Mouse (Mus musculus): ENCODE measurements around the gene Arrb1. TPM values are rescaled to one million over a fixed set of nuclear protein-coding genes. Genes with fewer than 3 reads are reported as not detected.
A peak's percentile ranks its signal among the peaks of the same experiment; 100 is the strongest.

Gene Arrb1
- polyA plus RNA-seq, 1 experiment from 2014 or later = 15.6 TPM

DNA sequence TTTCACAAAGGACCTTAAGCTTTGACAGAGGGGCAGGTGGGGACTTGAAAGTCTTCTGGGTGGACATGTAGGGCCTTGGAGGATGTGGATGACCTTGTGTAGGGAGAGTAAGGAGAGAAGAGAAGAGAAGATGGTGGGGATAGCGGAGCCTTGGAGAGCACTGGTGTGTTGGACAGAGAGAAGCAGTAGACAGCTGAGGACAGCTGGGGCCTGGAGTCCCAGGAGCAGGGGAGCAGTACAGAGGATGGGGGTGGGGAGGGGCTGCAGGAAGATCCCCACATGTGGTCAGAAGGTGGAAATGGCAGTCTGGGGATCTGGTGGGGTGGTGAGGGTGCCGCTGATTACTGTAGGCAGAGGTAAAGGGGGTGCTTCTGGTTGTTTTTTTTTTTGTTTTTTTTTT is 4.8 kb downstream of the Arrb1 start:
- no peak for ATAC-seq (ENCODE audit: low FRiP score)
- Histone ChIP-seq H3K4me2 (peak overlapping the region; percentile 75), H3K9me3 (no peaks in the 10 kb centered on the region), H3K9ac (peak overlapping the region; percentile 60), H3K27me3 (no peaks in the 10 kb centered on the region), H3K36me3 (peaks cover 9% of the 10 kb centered on the region; the same call in 1 of the 2 replicates), H3K27ac (no peak overlapping the region), H3K4me1 (replicated peaks) (peaks cover 66% of the 10 kb centered on the region), H3K4me3 (peak overlapping the region; percentile 18)
- 63% methylated on average over 2 of the region's 2 CpGs for WGBS

DNA sequence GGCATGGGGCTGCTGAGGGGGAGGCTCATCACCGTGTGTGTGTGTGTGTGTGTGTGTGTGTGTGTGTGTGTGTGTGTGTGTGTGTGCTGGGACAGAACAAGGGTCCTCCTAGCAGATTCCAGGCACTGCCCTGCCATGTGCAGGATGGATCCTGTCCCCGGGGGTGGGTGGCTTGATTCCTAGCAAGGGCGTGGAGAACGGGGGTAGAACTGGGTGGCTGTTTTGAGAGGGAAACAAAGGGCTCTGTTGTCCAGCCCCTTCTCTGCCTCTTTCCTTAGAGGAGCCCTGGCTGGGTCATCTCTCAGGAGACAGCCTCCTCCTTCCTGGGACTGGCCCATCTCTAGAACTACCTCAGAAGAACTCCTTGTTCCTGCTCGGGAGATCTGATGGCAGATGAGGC is 5.9 kb downstream of the Arrb1 start:
- Histone ChIP-seq H3K9ac (no peak overlapping the region), H3K9me3 (no peaks in the 10 kb centered on the region), H3K27me3 (no peaks in the 10 kb centered on the region), H3K4me3 (no peak overlapping the region), H3K27ac (no peak overlapping the region; the same call in 1 of the 2 replicates), H3K36me3 (peaks cover 18% of the 10 kb centered on the region), H3K4me1 (replicated peaks) (peaks cover 74% of the 10 kb centered on the region), H3K4me2 (peak overlapping the region; percentile 75; the same call in 1 of the 2 replicates)
- WGBS = 20% methylated on average over 5 of the region's 5 CpGs
- ATAC-seq (ENCODE audit: low FRiP score) = no peak

DNA sequence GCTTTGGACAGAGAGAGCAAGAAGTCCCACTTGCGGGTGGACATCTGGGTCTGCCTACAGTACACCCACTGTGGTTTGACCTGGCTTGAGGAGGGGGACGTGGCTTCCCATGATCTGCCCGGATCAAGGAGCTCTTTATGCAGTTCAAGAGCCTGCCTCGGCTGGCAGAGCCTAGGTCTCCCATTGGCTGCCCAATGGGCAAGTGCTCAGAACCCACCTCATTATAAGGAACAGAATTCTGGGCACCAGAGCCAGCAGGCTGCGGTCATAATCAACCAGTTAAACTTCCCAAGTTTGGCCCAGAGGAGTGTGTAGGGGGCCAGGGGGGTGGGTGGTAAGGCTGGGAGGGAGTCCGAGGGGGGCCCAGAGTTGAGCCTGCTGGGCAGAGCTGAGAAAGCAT is 9.0 kb downstream of the Arrb1 start:
- ATAC-seq (ENCODE audit: low FRiP score) = no peak

DNA sequence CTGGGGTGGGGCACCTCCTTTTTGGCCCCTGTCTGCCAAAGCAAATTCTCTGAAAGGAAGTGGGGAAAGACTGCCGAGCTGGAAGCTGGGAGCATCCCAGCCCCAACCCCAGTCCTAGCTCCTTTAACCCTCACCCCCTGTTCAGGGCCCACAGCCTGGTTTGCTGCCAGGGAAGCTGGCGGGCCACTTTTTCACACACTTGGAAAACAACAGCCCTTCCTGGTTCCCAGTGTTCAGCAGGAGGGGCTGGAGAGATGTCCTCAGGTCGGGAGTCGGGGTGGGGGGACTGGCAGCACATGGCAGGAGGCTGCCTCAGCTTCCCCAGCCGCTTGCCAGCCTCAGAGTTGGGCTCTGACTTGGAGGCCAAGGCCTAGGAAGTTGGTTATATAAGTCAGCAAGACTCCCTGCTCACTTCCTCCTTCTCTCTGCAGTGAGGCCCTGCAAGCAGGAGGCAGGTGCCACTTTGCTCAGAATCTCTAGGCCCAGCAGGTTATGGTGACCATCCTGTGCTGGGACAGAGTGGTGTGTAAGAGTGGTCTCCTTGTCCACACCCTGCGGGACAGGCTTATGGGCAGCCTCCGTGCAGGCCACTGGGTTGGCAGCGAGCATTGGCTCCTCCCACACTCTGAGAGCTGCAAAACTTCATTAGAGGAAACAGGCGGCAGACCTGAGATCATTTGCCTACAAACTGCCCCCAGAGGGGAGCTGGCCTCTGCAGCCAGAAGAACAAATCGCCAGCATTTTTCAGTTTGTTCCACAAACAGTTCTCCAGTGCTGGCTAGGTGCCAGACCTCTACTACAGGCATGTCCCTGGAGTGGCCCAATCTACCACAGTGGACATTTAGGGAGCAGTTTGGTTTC is 10.8 kb downstream of the Arrb1 start:
- Histone ChIP-seq H3K9ac (peak overlapping the region; percentile 19; the same call in 1 of the 2 replicates), H3K27me3 (no peaks in the 10 kb centered on the region), H3K4me3 (no peak overlapping the region), H3K27ac (peak overlapping the region; percentile 80), H3K36me3 (peaks cover 38% of the 10 kb centered on the region), H3K4me2 (no peak overlapping the region), H3K9me3 (no peaks in the 10 kb centered on the region), H3K4me1 (replicated peaks) (peaks cover 42% of the 10 kb centered on the region)
- 46% methylated on average over 10 of the region's 10 CpGs for WGBS
- peak; percentile 55 for ATAC-seq (ENCODE audit: low FRiP score)

More for the DNA sequence above, 9.0 kb downstream of the Arrb1 start:
- H3K27me3 ChIP-seq = no peaks in the 10 kb centered on the region
- WGBS = 71% methylated on average over 6 of the region's 6 CpGs
- peaks cover 57% of the 10 kb centered on the region for H3K4me1 ChIP-seq (replicated peaks)
- H3K9me3 ChIP-seq = no peaks in the 10 kb centered on the region
- H3K36me3 ChIP-seq = peaks cover 23% of the 10 kb centered on the region
- no peak overlapping the region for H3K9ac ChIP-seq
- no peak overlapping the region for H3K4me3 ChIP-seq
- no peak overlapping the region for H3K4me2 ChIP-seq
- H3K27ac ChIP-seq = no peak overlapping the region

DNA sequence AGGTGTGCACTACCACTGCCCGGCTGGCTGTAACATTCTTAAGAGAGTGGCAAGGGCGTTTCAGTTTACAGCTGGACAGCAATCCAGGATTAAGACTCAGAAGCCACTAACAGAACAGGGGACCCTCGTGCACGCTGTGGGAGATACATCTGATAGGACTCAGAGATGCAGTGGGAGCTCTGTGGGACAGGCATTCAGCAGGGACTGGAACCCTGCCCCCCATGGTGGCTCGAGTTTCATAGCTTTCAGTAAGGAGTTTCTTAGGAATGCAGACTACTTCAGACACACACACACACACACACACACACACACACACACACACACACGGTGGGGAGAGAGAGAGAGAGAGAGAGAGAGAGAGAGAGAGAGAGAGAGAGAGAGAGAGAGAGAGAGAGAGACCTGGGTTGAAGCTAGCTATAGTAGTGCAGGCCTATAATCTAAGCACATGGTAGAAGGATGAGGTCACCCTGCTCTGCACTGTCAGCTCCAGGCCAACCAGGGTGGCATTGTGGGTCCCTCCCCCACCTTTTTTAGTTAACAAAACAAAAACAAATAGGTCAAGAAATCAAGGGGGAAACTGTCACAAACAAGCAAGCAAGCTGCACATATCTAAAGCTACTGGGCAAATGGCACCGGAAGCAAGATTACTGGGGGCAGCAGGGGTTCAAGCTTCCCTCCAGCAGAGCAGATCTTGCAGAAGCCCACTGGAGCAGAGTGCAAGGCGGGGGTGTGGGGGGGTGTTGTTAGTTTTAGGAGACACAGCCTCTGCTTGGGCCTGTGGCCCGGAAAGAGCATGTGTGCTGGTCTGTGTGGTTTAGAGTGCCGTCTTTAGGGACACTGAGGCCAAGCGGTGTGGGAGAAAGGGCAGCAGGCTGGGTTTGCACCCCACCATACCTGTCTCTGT is 12.6 kb downstream of the Arrb1 start:
- WGBS = 55% methylated on average over 10 of the region's 11 CpGs
- H3K9me3 ChIP-seq = no peaks in the 10 kb centered on the region
- no peak overlapping the region for H3K4me2 ChIP-seq
- peaks cover 40% of the 10 kb centered on the region for H3K36me3 ChIP-seq
- H3K4me3 ChIP-seq = no peak overlapping the region
- no peak for ATAC-seq (ENCODE audit: low FRiP score)
- H3K27ac ChIP-seq = no peak overlapping the region
- no peaks in the 10 kb centered on the region for H3K27me3 ChIP-seq
- H3K4me1 ChIP-seq (replicated peaks) = peaks cover 50% of the 10 kb centered on the region
- H3K9ac ChIP-seq = no peak overlapping the region

DNA sequence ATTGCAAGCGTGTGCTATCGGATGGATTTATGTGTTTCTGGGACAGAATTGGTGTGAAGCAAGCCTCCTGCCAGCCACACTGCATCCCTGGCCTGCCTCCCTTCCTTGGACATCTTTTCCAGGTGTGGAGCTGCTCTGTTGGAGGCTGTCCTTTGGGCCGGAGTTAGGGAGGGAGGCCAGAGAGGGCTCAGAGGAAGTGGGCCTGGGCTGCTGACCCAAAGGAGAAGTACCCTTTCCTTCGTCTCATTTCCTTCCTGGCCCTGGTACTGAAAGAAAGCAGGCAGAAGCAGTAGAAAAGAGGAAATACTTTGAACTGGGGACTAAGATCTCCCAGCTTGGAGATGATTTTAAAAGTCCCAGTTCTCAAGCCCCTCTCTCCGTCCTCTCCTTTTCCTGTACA is 14.4 kb downstream of the Arrb1 start:
- no peak for ATAC-seq (ENCODE audit: low FRiP score)
- WGBS = 94% methylated on average over 5 of the region's 5 CpGs
- H3K4me1 ChIP-seq (replicated peaks) = peaks cover 58% of the 10 kb centered on the region
- H3K36me3 ChIP-seq = peaks cover 37% of the 10 kb centered on the region
- no peak overlapping the region for H3K4me3 ChIP-seq
- H3K9me3 ChIP-seq = no peaks in the 10 kb centered on the region
- no peaks in the 10 kb centered on the region for H3K27me3 ChIP-seq
- no peak overlapping the region for H3K9ac ChIP-seq
- H3K4me2 ChIP-seq = no peak overlapping the region
- no peak overlapping the region for H3K27ac ChIP-seq

DNA sequence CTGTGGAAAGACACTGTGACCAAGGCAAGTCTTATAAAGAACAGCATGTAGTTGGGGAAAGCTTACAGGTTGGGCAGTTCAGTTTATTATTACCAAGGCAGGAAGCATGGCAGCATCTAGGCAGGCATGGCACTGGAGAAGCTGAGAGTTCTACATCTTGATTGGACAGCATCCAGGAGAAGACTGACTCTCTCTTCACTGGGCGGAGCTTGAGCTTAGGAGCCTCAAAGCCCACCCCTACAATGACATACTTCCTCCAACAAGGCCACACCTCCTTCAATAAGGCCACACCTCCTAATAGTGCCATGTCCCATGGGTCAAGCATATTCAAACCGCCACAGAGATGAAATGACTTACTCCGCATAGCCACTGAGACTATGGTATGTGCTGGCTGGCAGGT is 16.4 kb downstream of the Arrb1 start:
- ATAC-seq (ENCODE audit: low FRiP score) = no peak
- peaks cover 47% of the 10 kb centered on the region for H3K4me1 ChIP-seq (replicated peaks)

DNA sequence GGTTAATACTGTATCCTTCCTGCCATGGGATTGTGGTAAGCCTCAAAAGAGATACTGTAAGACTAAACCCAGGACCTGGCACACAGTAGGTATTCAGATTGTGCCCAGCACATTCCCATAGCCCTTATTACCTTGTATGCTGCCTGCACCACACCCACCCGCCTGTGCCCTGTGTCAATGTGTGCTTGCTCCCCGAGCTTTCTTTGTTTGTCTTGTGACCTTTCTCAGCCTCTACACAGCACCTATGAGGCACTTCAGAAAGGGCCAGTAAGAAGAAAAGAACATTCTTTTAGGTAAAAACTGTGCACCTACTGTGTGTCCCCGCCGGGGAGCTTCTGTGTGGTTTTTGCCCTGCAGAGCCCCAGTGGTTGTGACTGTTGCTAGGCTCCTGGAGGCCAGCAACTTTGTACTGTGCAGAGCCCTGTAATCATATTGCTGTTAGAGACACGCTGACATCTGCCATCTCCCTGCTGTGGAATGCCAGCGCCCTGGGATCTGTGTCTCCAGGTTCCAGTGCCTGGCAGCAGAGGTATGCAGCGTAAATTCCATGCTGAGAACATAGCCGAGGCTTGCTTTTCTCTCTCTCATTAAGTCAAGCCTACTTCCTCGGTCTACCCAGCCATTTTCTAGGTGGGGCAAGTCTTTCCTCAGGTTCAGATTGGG is 18.1 kb downstream of the Arrb1 start:
- WGBS = 47% methylated on average over 9 of the region's 9 CpGs
- H3K9me3 ChIP-seq = no peaks in the 10 kb centered on the region
- H3K9ac ChIP-seq = no peak overlapping the region
- H3K4me3 ChIP-seq = no peak overlapping the region
- no peak overlapping the region for H3K4me2 ChIP-seq
- ATAC-seq (ENCODE audit: low FRiP score) = no peak
- peak overlapping the region; percentile 48 for H3K27ac ChIP-seq
- H3K36me3 ChIP-seq = peaks cover 27% of the 10 kb centered on the region
- no peaks in the 10 kb centered on the region for H3K27me3 ChIP-seq
- H3K4me1 ChIP-seq (replicated peaks) = peaks cover 44% of the 10 kb centered on the region

More for the DNA sequence above, 16.4 kb downstream of the Arrb1 start:
- H3K4me2 ChIP-seq = no peak overlapping the region
- no peak overlapping the region for H3K9ac ChIP-seq
- no peaks in the 10 kb centered on the region for H3K9me3 ChIP-seq
- WGBS = 96% methylated on average over 3 of the region's 3 CpGs
- H3K36me3 ChIP-seq = peaks cover 27% of the 10 kb centered on the region
- H3K27ac ChIP-seq = no peak overlapping the region
- H3K4me3 ChIP-seq = no peak overlapping the region
- H3K27me3 ChIP-seq = no peaks in the 10 kb centered on the region

DNA sequence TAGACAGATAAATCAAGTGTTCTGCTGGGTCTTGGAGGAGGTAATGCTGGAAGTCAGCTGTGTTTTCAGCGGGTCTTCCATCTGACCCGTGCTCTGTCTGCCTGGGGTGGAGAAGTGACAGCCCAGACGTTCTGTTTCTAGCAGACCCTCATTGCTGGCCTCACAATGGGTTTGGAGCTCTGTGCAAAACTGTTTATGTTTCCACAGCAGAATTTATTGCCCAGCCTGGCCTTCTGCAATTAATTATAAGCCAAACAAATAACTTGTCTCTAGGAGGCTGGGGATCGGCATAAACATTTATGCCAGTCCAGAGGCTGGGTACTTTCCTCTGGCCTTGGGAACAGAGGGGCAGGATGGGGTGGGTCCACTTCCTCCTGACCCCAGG is 18.6 kb downstream of the Arrb1 start:
- Histone ChIP-seq H3K9me3 (no peaks in the 10 kb centered on the region), H3K9ac (no peak overlapping the region), H3K36me3 (peaks cover 26% of the 10 kb centered on the region), H3K27ac (peak overlapping the region; percentile 48), H3K4me2 (no peak overlapping the region), H3K4me3 (no peak overlapping the region), H3K4me1 (replicated peaks) (peaks cover 47% of the 10 kb centered on the region), H3K27me3 (no peaks in the 10 kb centered on the region)
- 44% methylated on average over 4 of the region's 4 CpGs for WGBS
- ATAC-seq (ENCODE audit: low FRiP score) = no peak

DNA sequence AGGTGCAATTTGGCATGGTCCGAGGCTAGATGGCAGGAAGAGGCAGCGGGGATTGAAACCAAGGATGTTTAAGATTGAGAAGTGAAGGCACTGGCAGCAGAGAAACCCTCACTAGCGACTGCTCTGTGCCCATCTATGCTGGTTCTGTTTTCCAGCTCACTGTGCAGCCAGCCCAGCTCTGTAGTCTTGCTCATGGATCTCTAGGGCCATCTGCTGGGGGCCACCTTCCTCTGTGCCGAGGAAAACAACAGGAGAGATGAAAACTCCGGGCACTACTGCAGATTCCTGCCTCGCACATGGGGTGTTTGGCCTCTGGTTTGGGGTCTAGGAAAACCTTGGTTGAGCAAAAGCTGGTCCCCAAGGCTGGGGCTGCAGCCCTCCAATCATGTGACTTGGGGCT is 20.6 kb downstream of the Arrb1 start:
- no peak overlapping the region for H3K4me2 ChIP-seq
- H3K27me3 ChIP-seq = no peaks in the 10 kb centered on the region
- peaks cover 10% of the 10 kb centered on the region for H3K36me3 ChIP-seq
- peaks cover 60% of the 10 kb centered on the region for H3K4me1 ChIP-seq (replicated peaks)
- H3K4me3 ChIP-seq = no peak overlapping the region
- H3K9ac ChIP-seq = peak overlapping the region; percentile 29; the same call in 1 of the 2 replicates
- no peak for ATAC-seq (ENCODE audit: low FRiP score)
- 32% methylated on average over 6 of the region's 6 CpGs for WGBS
- no peak overlapping the region for H3K27ac ChIP-seq
- no peaks in the 10 kb centered on the region for H3K9me3 ChIP-seq

DNA sequence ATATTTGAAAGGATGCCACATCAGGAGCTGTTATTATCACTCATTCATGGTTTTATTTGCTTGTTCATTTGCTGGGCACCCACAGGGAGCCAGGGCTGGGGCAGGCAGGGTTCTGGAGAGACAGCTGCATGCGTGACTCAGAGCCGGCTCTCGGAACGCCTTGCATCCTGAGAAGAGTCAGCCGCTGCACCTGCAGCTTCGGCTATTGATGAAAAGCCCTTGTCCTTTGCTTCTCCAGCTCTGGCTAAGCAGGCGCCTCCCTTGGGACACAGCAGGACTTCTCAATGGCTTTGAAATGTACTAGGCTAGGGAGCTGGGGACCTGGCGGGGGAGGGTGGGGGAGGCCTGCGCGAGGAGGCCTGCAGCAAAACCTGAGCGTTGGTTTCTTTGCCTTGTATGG is 23.8 kb downstream of the Arrb1 start:
- ATAC-seq (ENCODE audit: low FRiP score) = no peak
- H3K27ac ChIP-seq = peak overlapping the region; percentile 62
- peak overlapping the region; percentile 20 for H3K4me2 ChIP-seq
- no peaks in the 10 kb centered on the region for H3K36me3 ChIP-seq
- 6% methylated on average over 11 of the region's 11 CpGs for WGBS
- H3K9me3 ChIP-seq = no peaks in the 10 kb centered on the region
- H3K27me3 ChIP-seq = no peaks in the 10 kb centered on the region
- H3K4me1 ChIP-seq (replicated peaks) = peaks cover 63% of the 10 kb centered on the region
- no peak overlapping the region for H3K4me3 ChIP-seq
- peak overlapping the region; percentile 35; the same call in 1 of the 2 replicates for H3K9ac ChIP-seq

DNA sequence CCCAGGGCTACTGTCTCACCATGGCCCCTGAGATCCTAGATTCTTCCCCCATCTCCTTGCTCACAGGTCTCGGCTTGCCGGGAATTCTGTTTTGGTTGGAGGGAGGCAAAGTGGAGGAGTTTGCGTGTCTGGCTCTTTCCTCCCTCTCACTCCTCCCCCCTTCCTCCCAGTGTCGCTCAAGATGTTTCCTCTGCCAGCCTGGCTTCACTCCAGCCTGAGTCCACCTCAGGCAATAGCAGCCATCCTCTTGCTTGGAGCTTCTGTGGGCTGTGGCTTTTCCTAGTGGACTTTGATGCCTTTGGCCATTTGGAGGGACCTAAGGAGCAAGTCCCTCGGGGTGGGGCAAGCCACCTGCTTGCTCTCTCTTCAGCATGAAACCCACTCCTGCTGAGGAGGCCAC is 27.2 kb downstream of the Arrb1 start:
- no peak for ATAC-seq (ENCODE audit: low FRiP score)
- H3K4me2 ChIP-seq = no peak overlapping the region
- no peak overlapping the region for H3K4me3 ChIP-seq
- H3K9ac ChIP-seq = peak overlapping the region; percentile 35; the same call in 1 of the 2 replicates
- WGBS = 38% methylated on average over 5 of the region's 5 CpGs
- no peaks in the 10 kb centered on the region for H3K36me3 ChIP-seq
- no peaks in the 10 kb centered on the region for H3K9me3 ChIP-seq
- H3K4me1 ChIP-seq (replicated peaks) = peaks cover 81% of the 10 kb centered on the region
- H3K27me3 ChIP-seq = no peaks in the 10 kb centered on the region
- H3K27ac ChIP-seq = peak overlapping the region; percentile 60
